Mouse (Mus musculus) forebrain, embryonic 11.5 days (tissue): Measurements from ENCODE around the gene Sowaha. TPM values are rescaled to one million over a fixed set of nuclear protein-coding genes. Genes with fewer than 3 reads are reported as not detected.

Source experiments
- ATAC-seq: fragments of 200-750 bp; cut with Nextera tagmentation; replicated peaks from 2 replicates; pipeline ENCODE4 v1.8.0; 2017; ENCODE audit warnings: moderate TSS enrichment; ENCODE audit not compliant: low FRiP score
- DNase-seq: peaks from one replicate; pipeline ENCODE4 v3.0.0-alpha.2; 2017; ENCODE audit warnings: low spot score
- H3K27ac ChIP-seq: fragments of 300-500 bp; sonication (generic); 2 replicates; pipeline ENCODE4 v1.5.1; 2014; ENCODE audit warnings: low read depth, low read length
- H3K27me3 ChIP-seq: fragments of 300-500 bp; sonication (generic); 2 replicates; pipeline ENCODE4 v1.6.1; 2014; ENCODE audit warnings: mild to moderate bottlenecking, low read length, mixed read lengths; ENCODE audit not compliant: control insufficient read depth, insufficient read depth
- H3K36me3 ChIP-seq: fragments of 300-500 bp; sonication (generic); 2 replicates; pipeline ENCODE4 v1.6.1; 2014; ENCODE audit warnings: mild to moderate bottlenecking, low read length, moderate library complexity, mixed read lengths; ENCODE audit not compliant: control insufficient read depth, insufficient read depth
- H3K4me1 ChIP-seq: fragments of 300-500 bp; sonication (generic); replicated peaks from 2 replicates; pipeline ENCODE4 v1.6.1; 2014; ENCODE audit warnings: low read length, mixed read lengths; ENCODE audit not compliant: control insufficient read depth, insufficient read depth
- H3K4me2 ChIP-seq: fragments of 300-500 bp; sonication (generic); 2 replicates; pipeline ENCODE4 v1.6.1; 2014; ENCODE audit warnings: low read depth, mild to moderate bottlenecking, low read length, moderate library complexity, mixed read lengths; ENCODE audit not compliant: severe bottlenecking
- H3K4me3 ChIP-seq: fragments of 300-500 bp; sonication (generic); 2 replicates; pipeline ENCODE4 v1.5.1; 2014; ENCODE audit warnings: low read depth, low read length
- H3K9ac ChIP-seq: fragments of 300-500 bp; sonication (generic); 2 replicates; pipeline ENCODE4 v1.6.1; 2014; ENCODE audit warnings: low read length
- H3K9me3 ChIP-seq: fragments of 300-500 bp; sonication (generic); 2 replicates; pipeline ENCODE4 v1.6.1; 2016; ENCODE audit warnings: low read length, mixed read lengths; ENCODE audit not compliant: control insufficient read depth
- WGBS: fragments of 180-500 bp; shearing (Covaris S2); extraction: QIAGEN DNeasy Blood & Tissue Kit; methylation state at CpG from one replicate; pipeline ENCODE4 v1.1.7; 2014; 5-methylcytosine and 5-hydroxymethylcytosine counted together
- polyA plus RNA-seq: library from polyadenylated mRNA; unstranded; fragments of >200 nt; fragmentation: Nextera tagmentation; extraction: Ambion mirVana; gene quantifications from 2 replicates; pipeline ENCODE4 v1.2.1, GENCODE M21; 2014

Gene Sowaha
- polyA plus RNA-seq, 1 experiment from 2014 or later = 0.77 TPM

DNA sequence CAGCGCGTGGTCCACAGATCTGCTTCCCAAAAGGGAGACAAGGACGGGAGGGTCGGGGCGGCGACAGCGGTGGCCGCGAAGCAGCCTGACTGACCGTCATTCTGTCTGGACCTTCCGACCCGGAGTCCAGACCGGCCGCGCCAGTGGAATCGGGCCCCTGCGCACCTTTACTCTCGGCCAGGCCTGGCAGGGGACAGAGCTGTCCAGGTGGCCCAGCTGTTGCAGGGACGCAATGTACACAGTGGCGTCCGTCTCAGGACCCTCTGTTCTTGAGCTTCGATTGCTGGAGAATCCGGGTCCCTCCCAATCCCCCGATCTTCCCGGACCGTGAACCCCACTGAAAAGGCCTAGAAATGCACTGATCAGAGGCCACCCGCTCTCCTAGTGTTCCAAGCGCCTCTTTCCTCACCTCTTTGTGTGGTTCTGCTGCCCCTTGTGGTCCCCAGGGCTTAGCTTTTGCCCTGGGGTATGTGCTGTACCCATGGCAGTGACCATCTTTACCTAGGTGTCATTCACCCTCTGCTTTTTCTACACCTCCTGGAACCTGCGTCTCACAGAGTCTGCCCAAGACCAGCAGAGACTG is 22.6 kb downstream of the Sowaha start:
- Histone ChIP-seq H3K27me3 (peaks cover 29% of the 10 kb centered on the region), H3K4me3 (peak overlapping the region; percentile 42), H3K4me1 (peaks cover 3% of the 10 kb centered on the region; the same call in 1 of the 2 replicates), H3K9ac (peak overlapping the region; percentile 60), H3K4me2 (peak overlapping the region; percentile 82), H3K36me3 (no peaks in the 10 kb centered on the region), H3K9me3 (no peaks in the 10 kb centered on the region), H3K27ac (no peak overlapping the region)
- ATAC-seq = 0 out of 2 replicates have a peak, but pooled peaks have one; percentile 49
- WGBS = 3% methylated on average over 29 of the region's 29 CpGs
- DNase-seq = peak; percentile 58

DNA sequence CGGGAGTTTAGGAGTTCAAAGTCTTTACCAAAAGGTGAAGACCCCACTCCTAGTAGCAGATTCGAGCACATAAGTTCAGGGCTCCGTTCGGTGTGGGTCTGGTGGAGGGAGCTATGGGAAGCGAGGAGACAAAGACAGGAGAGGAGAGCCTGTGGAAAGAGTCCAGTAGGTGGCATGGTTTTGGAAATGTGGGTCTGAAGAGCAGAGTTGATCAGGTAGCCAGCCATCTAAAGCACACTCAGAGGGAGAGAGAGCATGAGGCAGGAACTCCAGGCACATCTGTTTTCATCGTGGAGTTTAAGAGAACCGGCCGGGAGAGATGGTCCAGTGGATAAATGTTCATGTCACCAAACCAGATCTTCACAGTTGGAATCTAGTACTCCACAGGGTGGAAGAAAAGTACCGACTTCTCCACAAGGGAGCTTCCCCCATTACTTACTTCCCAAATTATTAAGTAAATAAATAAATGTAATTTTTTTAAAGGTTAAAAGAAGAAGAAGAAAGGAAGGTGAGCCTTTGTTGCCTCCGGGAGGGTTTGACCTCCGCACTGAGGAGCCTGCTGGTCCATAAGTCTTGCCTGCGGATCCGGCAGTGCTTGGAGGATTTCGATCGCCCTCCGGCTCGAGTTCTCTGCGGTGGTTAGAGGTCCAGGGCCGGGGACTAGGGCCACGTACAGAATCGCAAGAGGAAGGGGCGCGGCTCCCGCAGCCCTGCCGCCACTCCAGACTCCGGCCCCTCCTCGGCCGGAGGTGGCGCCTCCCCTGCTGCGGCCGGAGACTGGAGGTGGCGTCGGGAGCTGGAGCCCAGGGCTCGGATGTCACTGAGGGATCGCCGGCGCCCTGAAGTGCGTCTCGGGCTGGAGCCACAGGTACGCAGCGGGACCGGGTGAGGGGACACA is 23.4 kb downstream of the Sowaha start, which contains the start of the genes Gm10447 and Shroom1:
TSS of gene Gm10447 (minus strand) at position 637 of the 898 bp plus-strand sequence.
TSS of gene Shroom1 (plus strand) at position 732 of the 898 bp plus-strand sequence.
- peak; percentile 71 for DNase-seq
- H3K9me3 ChIP-seq = no peaks in the 10 kb centered on the region
- H3K27me3 ChIP-seq = peaks cover 22% of the 10 kb centered on the region; the same call in 1 of the 2 replicates
- peak within 1 kb of the TSS; percentile 42 for H3K4me3 ChIP-seq
- no peaks in the 10 kb centered on the region for H3K36me3 ChIP-seq
- 0 out of 2 replicates have a peak, but pooled peaks have one; percentile 36 for ATAC-seq
- H3K4me1 ChIP-seq = peaks cover 3% of the 10 kb centered on the region; the same call in 1 of the 2 replicates
- H3K4me2 ChIP-seq = peak within 1 kb of the TSS; percentile 82
- peak within 1 kb of the TSS; percentile 60 for H3K9ac ChIP-seq
- no peak within 1 kb of the TSS for H3K27ac ChIP-seq
- 4% methylated on average over 41 of the region's 42 CpGs for WGBS

DNA sequence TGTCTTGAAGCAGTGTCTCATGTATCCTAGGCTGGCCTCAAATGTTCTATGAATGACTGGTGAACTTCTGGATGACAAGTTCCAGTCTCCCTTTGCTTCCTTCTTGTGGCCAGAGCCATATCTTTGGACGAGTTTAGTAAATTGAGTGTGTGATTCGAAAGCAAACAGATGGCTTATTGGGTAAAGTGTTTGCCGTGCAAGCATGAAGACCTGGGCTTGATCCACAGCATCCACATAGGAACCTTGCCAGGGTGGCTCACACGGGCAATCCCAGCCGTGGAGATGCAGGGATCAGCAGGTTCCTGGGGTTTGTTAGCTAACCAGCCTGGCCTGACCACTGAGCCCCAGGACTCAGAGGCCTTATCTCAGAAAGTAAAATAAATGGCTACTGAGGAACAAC is 27.0 kb downstream of the Sowaha start:
- Histone ChIP-seq H3K27me3 (peaks cover 15% of the 10 kb centered on the region; the same call in 1 of the 2 replicates), H3K4me3 (no peak overlapping the region), H3K27ac (no peak overlapping the region), H3K9ac (no peak overlapping the region), H3K4me2 (no peak overlapping the region), H3K36me3 (no peaks in the 10 kb centered on the region), H3K4me1 (peaks cover 3% of the 10 kb centered on the region; the same call in 1 of the 2 replicates), H3K9me3 (no peaks in the 10 kb centered on the region)
- DNase-seq (no peak), ATAC-seq (no peak)
- 90% methylated on average over 5 of the region's 5 CpGs for WGBS

DNA sequence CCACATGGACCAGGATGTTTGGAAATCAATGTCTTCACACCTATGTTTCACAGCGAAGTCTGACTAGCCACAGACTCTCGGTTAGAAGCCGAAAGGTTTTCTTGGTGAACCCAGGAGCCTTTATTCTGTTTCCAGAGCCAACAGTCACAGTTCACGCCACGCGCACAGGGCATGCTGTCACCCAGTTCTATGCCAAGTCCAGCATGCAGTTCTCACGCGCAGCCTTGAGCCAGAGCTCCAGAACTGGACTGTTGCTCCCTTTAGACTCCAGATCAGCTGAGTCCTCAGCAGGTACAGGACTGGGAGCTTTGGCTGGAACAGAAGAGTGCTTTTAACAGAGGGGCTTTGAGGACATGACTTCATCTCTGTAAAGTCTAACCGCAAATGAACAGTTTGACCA is 27.7 kb downstream of the Sowaha start:
- H3K9me3 ChIP-seq = no peaks in the 10 kb centered on the region
- WGBS = 92% methylated on average over 9 of the region's 9 CpGs
- peaks cover 1% of the 10 kb centered on the region; the same call in 1 of the 2 replicates for H3K4me1 ChIP-seq
- H3K27ac ChIP-seq = no peak overlapping the region
- no peak overlapping the region for H3K4me3 ChIP-seq
- H3K36me3 ChIP-seq = no peaks in the 10 kb centered on the region
- H3K27me3 ChIP-seq = peaks cover 9% of the 10 kb centered on the region; the same call in 1 of the 2 replicates
- H3K9ac ChIP-seq = no peak overlapping the region
- ATAC-seq (no peak), DNase-seq (no peak)
- no peak overlapping the region for H3K4me2 ChIP-seq

DNA sequence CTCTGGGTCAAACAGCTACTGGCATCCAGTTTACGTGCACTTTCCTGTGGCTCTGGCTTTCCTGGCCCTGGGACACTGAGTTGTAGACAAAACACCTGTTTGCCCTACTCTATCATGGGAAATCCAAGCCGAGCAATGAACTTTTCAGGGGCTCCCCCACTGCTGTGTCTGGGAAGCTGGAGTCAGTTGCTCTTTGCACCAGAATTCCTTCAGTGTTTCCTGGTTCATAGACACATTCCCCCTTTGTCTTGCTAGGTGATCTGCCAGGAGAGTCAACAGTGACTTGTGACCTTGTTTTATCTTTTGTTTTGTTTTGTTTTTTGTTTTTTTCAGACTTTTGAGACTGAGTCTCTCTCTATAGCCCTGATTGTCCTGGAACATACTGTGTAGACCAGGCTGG is 28.7 kb downstream of the Sowaha start:
- H3K27ac ChIP-seq = no peak overlapping the region
- WGBS = 66% methylated on average over 2 of the region's 2 CpGs
- no peaks in the 10 kb centered on the region for H3K4me1 ChIP-seq
- ATAC-seq (no peak), DNase-seq (no peak)
- H3K36me3 ChIP-seq = no peaks in the 10 kb centered on the region
- H3K9ac ChIP-seq = no peak overlapping the region
- 0 out of 2 replicates have a peak, but pooled peaks cover under 1% of the 10 kb centered on the region for H3K27me3 ChIP-seq
- no peaks in the 10 kb centered on the region for H3K9me3 ChIP-seq
- no peak overlapping the region for H3K4me3 ChIP-seq
- H3K4me2 ChIP-seq = no peak overlapping the region

DNA sequence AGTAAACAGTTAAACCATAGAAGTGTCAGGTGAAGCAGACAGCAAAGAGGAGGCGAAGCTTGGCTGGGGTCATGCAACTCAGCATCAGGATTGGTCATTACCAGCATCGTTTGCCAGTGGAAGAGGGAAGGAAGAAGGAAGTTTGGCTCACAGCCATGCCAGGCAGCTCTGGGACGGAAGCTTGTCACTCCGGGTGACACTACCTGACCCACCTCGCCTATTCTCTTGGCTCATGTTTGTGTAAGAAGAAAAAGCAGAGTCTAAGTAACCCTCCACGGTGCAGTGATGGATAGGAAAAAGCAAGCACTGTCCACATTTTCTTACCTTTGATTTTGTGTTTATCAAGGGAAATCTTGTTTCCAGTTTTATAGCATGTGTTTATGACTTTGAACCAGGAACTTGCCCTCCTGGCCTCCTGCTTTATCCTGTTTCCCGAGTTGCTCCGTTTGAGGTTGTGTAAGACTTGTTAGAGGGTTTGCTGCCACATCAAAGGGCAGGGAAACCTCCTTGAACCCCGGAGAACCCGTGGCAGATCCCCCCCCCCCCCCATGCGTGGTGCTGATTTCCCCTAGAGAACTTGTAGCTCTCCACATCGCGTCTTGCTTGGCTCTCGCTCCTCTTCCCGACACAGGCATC is 29.9 kb downstream of the Sowaha start:
- Histone ChIP-seq H3K36me3 (no peaks in the 10 kb centered on the region), H3K9ac (no peak overlapping the region), H3K4me3 (no peak overlapping the region), H3K4me1 (no peaks in the 10 kb centered on the region), H3K9me3 (no peaks in the 10 kb centered on the region), H3K27ac (no peak overlapping the region), H3K4me2 (no peak overlapping the region), H3K27me3 (no peaks in the 10 kb centered on the region)
- WGBS = 75% methylated on average over 15 of the region's 15 CpGs
- no peak for DNase-seq
- ATAC-seq = no peak

DNA sequence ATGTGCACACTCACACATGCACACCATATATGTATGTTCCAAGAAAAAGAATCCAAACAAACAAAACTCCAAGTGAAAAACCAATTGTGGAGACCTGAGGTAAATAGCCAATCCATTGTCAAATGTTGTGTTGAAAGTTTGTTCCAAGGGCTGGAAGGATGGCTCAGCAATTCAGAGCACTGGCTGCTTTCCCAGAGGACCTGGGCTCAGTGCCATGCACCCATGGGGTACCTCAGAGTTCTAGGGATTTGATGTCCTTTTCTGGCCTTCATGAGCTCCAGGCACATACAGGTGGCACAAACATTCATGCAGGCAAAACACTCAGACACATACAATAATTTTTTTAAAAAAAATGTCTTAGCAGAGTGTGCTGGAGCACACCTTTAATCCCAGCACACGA is 31.5 kb downstream of the Sowaha start:
- DNase-seq (no peak), ATAC-seq (no peak)
- Histone ChIP-seq H3K4me3 (no peak overlapping the region), H3K36me3 (no peaks in the 10 kb centered on the region), H3K27ac (no peak overlapping the region), H3K4me2 (no peak overlapping the region), H3K9ac (no peak overlapping the region), H3K27me3 (no peaks in the 10 kb centered on the region), H3K4me1 (no peaks in the 10 kb centered on the region), H3K9me3 (no peaks in the 10 kb centered on the region)
- 88% methylated on average over 1 of the region's 1 CpGs for WGBS

DNA sequence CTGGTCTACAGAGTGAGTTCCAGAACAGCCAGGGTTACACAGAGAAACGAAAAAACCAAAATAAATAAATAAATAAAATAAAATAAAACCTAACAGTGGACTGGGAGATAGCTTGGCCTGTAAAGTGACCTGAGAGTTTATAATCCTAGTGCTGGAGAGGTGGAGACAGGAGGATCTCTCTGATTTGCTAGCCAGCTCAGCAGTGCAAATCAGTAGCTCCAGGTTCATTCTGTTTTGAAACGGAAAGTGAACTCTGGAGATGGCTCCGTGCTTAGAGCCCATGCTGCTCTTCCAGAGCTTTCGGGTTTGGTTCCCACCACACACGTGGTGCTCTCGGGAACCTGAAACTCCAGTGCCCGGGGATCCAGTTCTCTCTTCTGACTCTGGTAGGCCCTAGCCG is 32.1 kb downstream of the Sowaha start:
- Histone ChIP-seq H3K9me3 (no peaks in the 10 kb centered on the region), H3K36me3 (no peaks in the 10 kb centered on the region), H3K4me2 (no peak overlapping the region), H3K4me1 (no peaks in the 10 kb centered on the region), H3K9ac (no peak overlapping the region), H3K27ac (no peak overlapping the region), H3K4me3 (no peak overlapping the region), H3K27me3 (no peaks in the 10 kb centered on the region)
- DNase-seq (no peak), ATAC-seq (no peak)
- WGBS = 89% methylated on average over 8 of the region's 8 CpGs
